Mouse (Mus musculus) adrenal gland (tissue): Measurements from ENCODE around the gene Dexi.

Experiments
- intact Hi-C: fragments of 180-260 bp; cut with DNase I; formaldehyde crosslinking; loops from one replicate; pipeline ENCODE4 v1.15.1; 2025

Dexi gene

DNA sequence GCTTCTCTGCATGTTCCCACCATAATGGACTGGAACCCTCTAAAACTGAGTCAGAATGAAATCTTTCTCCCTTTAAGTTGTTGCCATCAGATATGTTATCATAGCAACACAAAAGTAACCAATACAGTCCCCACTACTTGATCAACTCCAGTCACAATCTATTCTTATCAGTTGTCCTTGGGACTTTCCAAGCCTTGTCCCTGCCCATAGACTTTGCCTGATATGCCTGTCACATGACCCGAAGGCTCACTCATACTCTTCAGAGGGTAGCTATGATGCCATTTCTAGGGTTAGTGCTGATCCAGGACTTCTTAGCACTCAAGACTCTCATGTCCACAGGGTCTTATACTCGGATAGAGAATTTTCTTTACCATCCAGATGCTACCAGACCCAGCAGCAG is 82.7 kb downstream of the Dexi start:
- intact Hi-C loops = no loop called here

GRCm38 (mm10) chr16:10454583-10454974 is 88.3 kb downstream of the Dexi start:
- intact Hi-C loops = no loop called here

GRCm38 (mm10) chr16:10453872-10454582 is 88.8 kb downstream of the Dexi start:
- intact Hi-C loops = no loop called here
